Mouse (Mus musculus): Measurements from ENCODE around the gene Gm42906. TPM values are rescaled to one million over a fixed set of nuclear protein-coding genes. Genes with fewer than 3 reads are reported as not detected.

The Gm42906 gene
- polyA plus RNA-seq, 1 experiment, result not detected

DNA sequence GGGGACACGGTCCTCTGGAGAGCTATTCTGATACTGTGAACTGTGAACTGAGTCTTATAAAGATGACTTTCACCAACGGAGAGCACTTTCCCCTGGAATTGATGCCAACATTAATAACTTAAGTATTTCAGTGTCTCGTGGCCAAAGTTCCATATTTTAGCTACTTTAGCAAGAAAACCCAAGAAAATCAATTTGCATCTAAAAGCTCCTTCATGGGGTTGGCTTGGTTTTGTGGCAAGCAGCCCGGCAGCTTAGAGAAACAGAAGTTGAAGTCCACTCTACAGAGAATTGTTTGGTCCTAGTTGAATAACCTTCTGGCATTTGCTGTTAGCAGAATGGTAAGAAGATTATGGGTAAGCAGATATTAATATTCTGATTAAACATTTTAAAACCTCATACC lies 196.6 kb downstream of the Gm42906 start:
- no peak for DNase-seq (ENCODE audit: low read depth)
- TF ChIP-seq POLR2A (IDR thresholded peaks at IDR 0.05; ENCODE audit: borderline replicate concordance, extremely low read depth, insufficient read depth, insufficient read length, poor library complexity, severe bottlenecking) (no peak), CTCF (IDR thresholded peaks at IDR 0.05; ENCODE audit: borderline replicate concordance, extremely low read depth, insufficient read depth, insufficient read length) (no peak)

DNA sequence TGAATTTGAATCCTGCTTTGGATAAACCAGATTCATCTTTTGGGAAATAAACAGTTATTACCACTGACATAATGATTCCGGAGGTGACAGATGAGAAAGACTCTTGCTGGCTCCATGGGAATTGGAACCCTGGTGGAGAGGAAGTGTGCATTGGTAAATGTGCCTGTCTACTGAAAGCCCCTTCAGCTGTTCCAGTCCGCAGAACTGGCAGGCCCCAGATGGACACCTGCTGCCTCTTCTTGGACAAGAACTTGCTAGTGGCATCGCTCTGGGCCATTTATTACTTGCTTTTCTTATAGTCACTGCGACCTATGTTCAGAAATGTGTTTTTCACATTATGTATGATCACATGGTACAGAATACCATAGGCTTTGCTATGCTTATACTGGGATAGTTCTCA lies 197.5 kb downstream of the Gm42906 start:
- no peak for DNase-seq (ENCODE audit: low read depth)
- TF ChIP-seq POLR2A (IDR thresholded peaks at IDR 0.05; ENCODE audit: borderline replicate concordance, extremely low read depth, insufficient read depth, insufficient read length, poor library complexity, severe bottlenecking) (no peak), CTCF (IDR thresholded peaks at IDR 0.05; ENCODE audit: borderline replicate concordance, extremely low read depth, insufficient read depth, insufficient read length) (no peak)

DNA sequence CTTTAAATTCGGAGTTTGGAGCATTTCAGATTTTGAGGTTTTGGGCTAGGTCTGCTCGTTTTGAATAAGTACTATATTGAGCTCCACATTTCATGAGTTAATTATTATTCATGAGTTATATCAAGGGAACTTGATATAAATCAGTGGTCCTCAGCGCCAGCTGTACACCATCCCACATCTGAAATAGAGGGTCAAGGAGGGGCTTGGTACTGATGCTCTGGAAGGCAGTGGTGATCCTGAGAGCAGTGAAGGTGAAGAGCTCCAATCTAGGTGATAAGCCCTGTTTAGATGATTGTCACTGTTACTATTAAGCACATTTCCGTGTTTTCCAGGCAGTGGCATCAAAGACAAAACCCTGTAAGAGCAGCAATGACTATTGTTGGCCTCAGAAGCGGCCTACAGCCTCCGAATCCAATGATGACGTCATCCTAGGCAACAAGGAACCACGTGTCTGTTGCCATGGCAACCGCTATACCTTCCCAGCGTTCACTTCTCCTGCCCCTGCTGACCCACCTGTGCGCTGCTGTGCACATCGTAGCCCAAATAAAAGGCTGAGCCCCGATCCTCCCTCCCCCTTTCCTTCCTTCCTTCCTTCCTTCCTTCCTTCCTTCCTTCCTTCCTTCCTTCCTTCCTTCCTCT lies 199.5 kb downstream of the Gm42906 start:
- DNase-seq (ENCODE audit: low read depth), result peak; percentile 50
- TF ChIP-seq POLR2A (IDR thresholded peaks at IDR 0.05; ENCODE audit: borderline replicate concordance, extremely low read depth, insufficient read depth, insufficient read length, poor library complexity, severe bottlenecking) (no peak), CTCF (IDR thresholded peaks at IDR 0.05; ENCODE audit: borderline replicate concordance, extremely low read depth, insufficient read depth, insufficient read length) (no peak)

- no peak for TF ChIP-seq POLR2A (IDR thresholded peaks at IDR 0.05; ENCODE audit: borderline replicate concordance, extremely low read depth, insufficient read depth, insufficient read length, poor library complexity, severe bottlenecking)
- no peak for TF ChIP-seq CTCF (IDR thresholded peaks at IDR 0.05; ENCODE audit: borderline replicate concordance, extremely low read depth, insufficient read depth, insufficient read length)
Observed at GRCm38 (mm10) chr5:151223696-151224366, 204.1 kb downstream of the Gm42906 start.

DNA sequence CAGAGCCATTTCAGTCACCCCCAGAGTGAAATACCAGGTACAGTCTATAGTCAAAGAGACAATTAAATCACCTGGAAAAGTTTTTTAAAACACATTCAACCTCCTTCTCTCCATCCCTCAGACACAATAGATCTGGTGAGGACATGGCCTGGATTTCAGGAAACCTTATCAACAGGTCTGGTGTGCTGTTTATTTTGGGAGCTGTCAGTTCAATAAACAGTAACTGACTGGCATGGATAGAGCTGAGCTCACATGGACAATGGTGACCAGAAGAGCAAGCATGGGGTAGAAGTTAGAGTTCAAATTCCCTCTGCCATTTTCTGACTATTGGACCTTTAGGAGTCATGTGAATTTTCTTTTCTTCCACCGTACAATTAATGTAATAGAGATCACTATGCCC lies 205.2 kb downstream of the Gm42906 start:
- no peak for TF ChIP-seq CTCF (IDR thresholded peaks at IDR 0.05; ENCODE audit: borderline replicate concordance, extremely low read depth, insufficient read depth, insufficient read length)
- TF ChIP-seq POLR2A (IDR thresholded peaks at IDR 0.05; ENCODE audit: borderline replicate concordance, extremely low read depth, insufficient read depth, insufficient read length, poor library complexity, severe bottlenecking), result no peak
- no peak for DNase-seq (ENCODE audit: low read depth)

More at GRCm38 (mm10) chr5:151223696-151224366, 204.1 kb downstream of the Gm42906 start:
- DNase-seq (ENCODE audit: low read depth), result no peak

DNA sequence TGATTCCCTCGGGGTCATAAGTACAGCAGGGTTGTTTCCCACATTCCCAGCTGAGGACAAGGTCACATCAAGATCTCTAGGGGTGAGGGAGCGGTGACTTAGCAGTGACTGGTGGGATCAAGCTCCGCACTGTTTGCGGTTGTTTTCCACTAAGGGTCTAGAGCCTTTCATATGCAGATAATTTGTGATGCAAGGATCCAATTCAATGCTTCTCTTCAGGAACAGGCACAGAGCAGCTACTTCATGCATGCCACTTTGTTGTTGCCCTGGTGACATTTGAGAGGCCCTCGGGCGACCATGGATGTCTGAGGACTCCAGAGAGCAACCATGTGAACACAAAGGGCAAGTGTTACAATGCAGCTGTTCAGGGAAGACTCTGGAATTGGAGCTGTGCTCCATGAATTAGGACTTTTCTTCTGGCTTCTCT lies 209.3 kb downstream of the Gm42906 start:
- peak; percentile 77 for DNase-seq (ENCODE audit: low read depth)
- TF ChIP-seq CTCF (IDR thresholded peaks at IDR 0.05; ENCODE audit: borderline replicate concordance, extremely low read depth, insufficient read depth, insufficient read length) (no peak), POLR2A (IDR thresholded peaks at IDR 0.05; ENCODE audit: borderline replicate concordance, extremely low read depth, insufficient read depth, insufficient read length, poor library complexity, severe bottlenecking) (no peak)

GRCm38 (mm10) chr5:151213097-151213496 lies 214.9 kb downstream of the Gm42906 start:
- TF ChIP-seq CTCF (IDR thresholded peaks at IDR 0.05; ENCODE audit: borderline replicate concordance, extremely low read depth, insufficient read depth, insufficient read length) (no peak), POLR2A (IDR thresholded peaks at IDR 0.05; ENCODE audit: borderline replicate concordance, extremely low read depth, insufficient read depth, insufficient read length, poor library complexity, severe bottlenecking) (no peak)
- no peak for DNase-seq (ENCODE audit: low read depth)

- TF ChIP-seq POLR2A (IDR thresholded peaks at IDR 0.05; ENCODE audit: borderline replicate concordance, extremely low read depth, insufficient read depth, insufficient read length, poor library complexity, severe bottlenecking) (no peak), CTCF (IDR thresholded peaks at IDR 0.05; ENCODE audit: borderline replicate concordance, extremely low read depth, insufficient read depth, insufficient read length) (no peak)
- DNase-seq (ENCODE audit: low read depth), result no peak
Observed at GRCm38 (mm10) chr5:151210869-151211268, 217.1 kb downstream of the Gm42906 start.

DNA sequence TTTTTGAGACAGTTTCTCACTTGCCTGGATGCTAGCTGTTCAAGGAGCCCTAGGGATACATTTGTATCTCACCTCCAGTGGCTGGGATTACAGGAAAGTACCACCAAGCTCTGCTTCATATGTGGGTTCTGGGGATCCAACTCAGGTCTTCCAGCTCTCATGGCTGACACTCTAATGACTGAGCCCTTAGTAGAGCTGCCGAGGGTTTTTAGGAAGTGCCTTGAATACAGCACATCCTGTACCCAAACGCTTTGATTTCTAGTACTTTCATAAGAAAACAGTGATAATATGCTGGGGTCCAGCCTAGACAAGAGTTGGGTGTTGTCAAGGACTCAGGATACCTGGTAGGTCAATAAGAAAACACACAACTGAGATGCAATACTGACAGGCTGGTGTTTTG lies 217.9 kb downstream of the Gm42906 start:
- DNase-seq (ENCODE audit: low read depth), result no peak
- TF ChIP-seq CTCF (IDR thresholded peaks at IDR 0.05; ENCODE audit: borderline replicate concordance, extremely low read depth, insufficient read depth, insufficient read length), result no peak
- TF ChIP-seq POLR2A (IDR thresholded peaks at IDR 0.05; ENCODE audit: borderline replicate concordance, extremely low read depth, insufficient read depth, insufficient read length, poor library complexity, severe bottlenecking), result no peak

DNA sequence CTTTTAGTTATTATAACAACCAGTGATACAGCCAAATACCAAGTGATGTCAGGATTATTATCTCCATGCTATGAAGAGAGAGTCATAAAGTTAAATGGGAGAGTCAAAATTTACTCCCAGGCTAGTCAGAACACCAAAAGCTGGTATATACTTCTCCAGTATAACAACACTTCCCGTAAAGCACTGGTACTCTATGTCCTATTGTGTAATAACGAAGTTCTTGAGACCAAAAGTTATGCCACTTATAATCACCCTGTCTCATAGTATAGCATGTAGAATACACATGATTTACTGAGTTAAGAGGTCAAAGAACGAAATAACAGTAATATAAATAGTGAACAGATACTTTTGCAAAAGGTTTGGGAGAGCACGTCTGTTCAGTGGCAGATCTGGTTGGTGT lies 222.9 kb downstream of the Gm42906 start:
- no peak for DNase-seq (ENCODE audit: low read depth)
- TF ChIP-seq POLR2A (IDR thresholded peaks at IDR 0.05; ENCODE audit: borderline replicate concordance, extremely low read depth, insufficient read depth, insufficient read length, poor library complexity, severe bottlenecking), result no peak
- TF ChIP-seq CTCF (IDR thresholded peaks at IDR 0.05; ENCODE audit: borderline replicate concordance, extremely low read depth, insufficient read depth, insufficient read length), result no peak

GRCm38 (mm10) chr5:151202925-151203324 lies 225.0 kb downstream of the Gm42906 start:
- DNase-seq (ENCODE audit: low read depth), result no peak
- no peak for TF ChIP-seq CTCF (IDR thresholded peaks at IDR 0.05; ENCODE audit: borderline replicate concordance, extremely low read depth, insufficient read depth, insufficient read length)
- no peak for TF ChIP-seq POLR2A (IDR thresholded peaks at IDR 0.05; ENCODE audit: borderline replicate concordance, extremely low read depth, insufficient read depth, insufficient read length, poor library complexity, severe bottlenecking)

DNA sequence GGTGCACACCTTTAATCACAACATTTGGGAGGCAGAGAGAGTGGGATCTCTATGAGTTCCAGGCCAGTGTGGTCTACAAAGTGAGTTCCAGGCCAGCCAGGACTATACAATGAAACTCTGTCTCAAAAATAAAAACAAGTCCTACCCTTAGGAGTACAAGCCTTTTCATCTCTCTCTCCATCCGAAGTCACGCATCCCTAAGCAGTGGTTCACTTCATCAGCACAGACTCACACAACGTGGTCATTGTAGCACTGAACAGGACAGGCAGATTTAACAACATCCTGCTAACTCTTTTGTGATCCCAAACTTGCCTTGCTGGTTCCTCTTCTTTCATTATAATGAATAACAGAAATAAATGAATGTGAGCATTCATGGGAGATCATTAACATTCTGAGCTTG lies 226.7 kb downstream of the Gm42906 start:
- TF ChIP-seq CTCF (IDR thresholded peaks at IDR 0.05; ENCODE audit: borderline replicate concordance, extremely low read depth, insufficient read depth, insufficient read length) (no peak), POLR2A (IDR thresholded peaks at IDR 0.05; ENCODE audit: borderline replicate concordance, extremely low read depth, insufficient read depth, insufficient read length, poor library complexity, severe bottlenecking) (no peak)
- no peak for DNase-seq (ENCODE audit: low read depth)

Data from brain, embryonic 14.5 days (tissue).